Mouse (Mus musculus) cerebellum, adult 2 months (tissue): ENCODE data around the gene Shcbp1l.
"Not testable (repeated sequence)": the region's sequence is repeated elsewhere in the genome, so short reads cannot be mapped to it uniquely, and the experiment has no call there.

Experiments used
- CTCF ChIP-seq: fragments of 200-500 bp; IDR thresholded peaks from 2 replicates; pipeline ENCODE4 v1.5.1; 2011; ENCODE audit warnings: low read depth, mild to moderate bottlenecking, control low read depth, low read length, moderate library complexity, borderline replicate concordance; ENCODE audit not compliant: insufficient read depth
- POLR2A ChIP-seq: fragments of 200-500 bp; IDR thresholded peaks from 2 replicates; pipeline ENCODE4 v1.6.1; 2011; ENCODE audit warnings: low read length, control low read depth, borderline replicate concordance; ENCODE audit not compliant: insufficient read depth

- not testable (repeated sequence) for TF ChIP-seq CTCF, POLR2A
Measured at GRCm38 (mm10) chr1:153417805-153418204, 7.2 kb upstream of the Shcbp1l start.
